Mouse (Mus musculus) bone marrow macrophage, adult 2 months (primary cell): ENCODE results near the gene Zdhhc1.

Experiments used
- CTCF ChIP-seq: IDR thresholded peaks from 2 replicates; pipeline ENCODE4 v1.5.1; 2012; ENCODE audit warnings: low read depth, mild to moderate bottlenecking, low read length, moderate library complexity
- POLR2A ChIP-seq: IDR thresholded peaks from 2 replicates; pipeline ENCODE4 v1.6.1; 2012; ENCODE audit warnings: mild to moderate bottlenecking, low read depth, low read length, borderline replicate concordance

DNA sequence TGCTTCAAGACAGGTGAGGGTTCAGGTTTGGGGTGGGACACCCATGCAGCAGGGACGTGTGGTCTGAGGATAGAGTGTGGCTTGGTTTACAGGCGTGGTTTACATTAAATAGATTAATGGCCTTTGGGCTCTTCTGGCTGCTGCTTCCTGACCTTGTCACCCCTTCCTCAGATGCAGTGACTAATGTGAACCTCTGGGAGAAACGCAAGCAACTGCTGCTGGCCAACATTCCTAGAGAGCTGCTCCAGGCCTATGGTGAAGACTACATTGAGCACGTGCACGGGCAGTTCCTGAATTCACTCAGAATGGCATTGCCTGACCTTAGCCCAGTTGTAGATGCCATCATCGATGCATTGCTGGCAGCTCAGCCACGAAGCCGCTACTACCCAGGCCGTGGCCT lies 26.2 kb upstream of the Zdhhc1 start:
- no peak for TF ChIP-seq POLR2A
- TF ChIP-seq CTCF: no peak
